Mouse (Mus musculus) hematopoietic stem cell, adult 5-6 weeks (primary cell): Measurements from ENCODE around the gene Hvcn1. TPM values are rescaled to one million over a fixed set of nuclear protein-coding genes. Genes with fewer than 3 reads are reported as not detected.

Experiments
- ATAC-seq, 2 experiments: fragments of 125-278 bp in 1 of 2; replicated peaks in 1 of 2; 2 replicates each; pipeline ENCODE4 v1.8.0; 2016 to 2017; ENCODE audit warnings: inconsistent platforms in 2 of 2, mild to moderate bottlenecking in 2 of 2, moderate number of reproducible peaks in 2 of 2, low read depth in 1 of 2, moderate TSS enrichment in 1 of 2; ENCODE audit not compliant: low FRiP score in 2 of 2, poor library complexity in 2 of 2, severe bottlenecking in 2 of 2, insufficient read depth in 1 of 2, low TSS enrichment in 1 of 2
- total RNA-seq: library from RNA; stranded (forward); fragments of 172-1452, 232-1000 nt; gene quantifications from 2 replicates; pipeline ENCODE4 v1.2.3, GENCODE M21; 2017

Hvcn1 gene
- total RNA-seq, 1 experiment from 2014 or later, result 9.6 TPM

- no peak for ATAC-seq
These were observed 74.3 kb downstream of the Hvcn1 start for GRCm38 (mm10) chr5:122280827-122281462.

DNA sequence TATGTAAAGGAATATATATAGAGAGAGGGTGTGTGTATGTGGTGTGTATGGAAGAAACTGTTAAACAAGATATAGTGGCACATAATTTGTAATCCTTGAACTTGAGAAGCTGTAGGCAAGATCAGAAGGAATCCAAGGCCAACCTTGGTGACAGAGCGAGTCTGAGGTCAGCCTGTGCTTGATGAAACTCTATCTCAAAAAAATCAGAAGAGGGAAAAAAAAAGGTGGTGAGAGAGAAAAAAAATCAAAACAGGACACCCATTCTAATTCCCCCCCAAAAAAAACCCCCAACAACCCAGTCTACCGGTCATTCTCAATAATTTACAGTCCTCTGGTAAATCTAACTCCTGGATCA lies 77.2 kb downstream of the Hvcn1 start:
- no peak for ATAC-seq

- peak; percentile 77 to 79 for ATAC-seq
These were observed 77.8 kb downstream of the Hvcn1 start, which contains the start of gene Pptc7 for GRCm38 (mm10) chr5:122284183-122285028. Gene Pptc7 (plus strand): TSS chr5:122284365.

DNA sequence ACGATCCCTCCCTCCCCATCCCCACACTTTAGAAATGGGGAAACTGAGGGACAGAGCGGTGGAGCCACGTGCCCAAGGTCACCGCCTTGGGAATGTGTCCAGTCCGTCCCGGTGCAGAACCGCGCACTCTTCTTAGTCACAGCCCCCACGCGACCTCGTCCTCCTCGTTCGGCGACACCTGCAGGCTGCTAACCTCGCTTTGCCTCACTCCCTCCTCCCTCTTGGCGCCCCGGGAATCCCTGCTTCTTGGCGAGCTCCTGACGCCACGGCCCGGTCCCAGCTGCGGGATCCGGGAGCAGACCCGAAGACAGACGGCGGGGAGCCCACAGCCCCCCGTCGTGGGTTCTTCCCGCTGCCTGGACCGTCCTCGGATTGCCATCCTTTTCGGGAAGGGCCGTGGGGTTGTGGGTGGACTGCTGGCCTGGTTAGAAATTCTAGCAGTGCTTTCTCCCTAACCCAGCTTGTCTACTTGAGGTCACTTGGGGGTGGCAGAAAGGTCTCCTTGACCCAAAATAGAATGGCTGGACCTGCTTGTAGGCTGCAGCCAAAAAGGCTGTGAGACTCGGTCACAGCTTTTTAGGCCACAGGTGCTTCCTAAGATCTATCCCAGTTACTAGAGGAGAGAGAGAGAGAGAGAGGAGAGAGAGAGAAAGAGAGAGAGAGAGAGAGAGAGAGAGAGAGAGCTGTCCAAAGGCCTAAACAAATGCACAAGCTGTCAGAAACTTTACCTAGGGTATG lies 78.6 kb downstream of the Hvcn1 start:
- ATAC-seq, result peak; percentile 33 to 37; a peak in 1 of 4 replicates

DNA sequence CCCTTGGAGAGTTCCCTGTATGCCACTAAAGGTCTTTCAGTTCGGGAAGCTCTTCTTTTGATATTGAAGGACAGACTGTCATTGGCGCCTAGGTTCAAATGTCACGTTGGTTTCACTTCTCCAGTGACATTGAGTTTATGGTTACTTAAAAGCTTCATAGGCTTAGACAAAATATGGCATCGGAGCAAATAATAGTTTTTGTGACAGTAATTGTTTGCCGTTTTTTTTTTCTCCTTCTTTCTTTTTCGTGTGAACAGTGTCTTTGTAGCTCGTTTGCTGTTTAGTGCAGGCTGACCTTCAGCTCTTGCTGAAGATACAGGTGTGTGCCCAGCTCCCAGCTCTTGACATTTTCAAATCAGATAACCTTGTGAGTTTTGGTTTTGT lies 79.2 kb downstream of the Hvcn1 start:
- ATAC-seq, result no peak

DNA sequence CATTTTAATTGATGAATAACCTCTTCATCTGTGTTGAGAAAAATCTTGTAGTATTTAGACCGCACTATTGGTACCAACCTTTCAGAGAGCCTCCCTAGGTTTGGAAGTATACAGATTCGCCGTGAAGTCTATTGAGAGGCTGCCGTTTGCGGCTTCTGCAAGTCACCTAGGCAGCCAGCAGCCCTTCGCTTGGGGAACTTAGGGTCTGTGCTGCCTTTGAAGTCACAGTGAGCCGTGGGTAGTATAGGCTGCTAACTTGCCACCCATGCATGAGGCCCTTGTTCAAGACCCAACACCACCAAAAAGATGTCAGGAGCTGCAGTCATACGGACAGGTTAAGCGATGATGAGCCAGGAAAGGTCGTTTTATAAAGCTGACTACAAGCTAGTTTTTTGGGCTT lies 79.6 kb downstream of the Hvcn1 start:
- ATAC-seq, result no peak

DNA sequence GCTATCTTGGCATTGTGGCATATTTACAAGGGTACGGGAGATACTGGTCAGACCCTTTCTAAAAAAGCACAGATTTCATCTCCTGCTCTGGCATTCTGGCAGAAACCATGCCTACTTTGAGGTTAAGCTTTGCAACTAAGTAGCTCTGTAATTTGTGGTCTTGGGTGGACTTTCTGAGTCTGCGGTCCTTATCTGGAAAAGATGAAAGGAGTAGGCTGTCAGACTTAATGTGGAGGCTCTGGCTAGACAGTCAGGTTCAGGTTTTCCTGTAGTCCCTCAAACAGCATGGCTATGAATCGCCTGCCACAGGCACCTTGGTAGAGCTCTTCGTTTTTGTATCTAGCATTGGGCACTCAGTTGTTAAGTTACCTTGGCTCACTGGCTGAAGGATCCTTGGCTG lies 80.4 kb downstream of the Hvcn1 start:
- ATAC-seq, result no peak

- ATAC-seq, result no peak
These were observed 81.7 kb downstream of the Hvcn1 start for GRCm38 (mm10) chr5:122288147-122288811.

- ATAC-seq, result no peak
These were observed 84.5 kb downstream of the Hvcn1 start for GRCm38 (mm10) chr5:122291149-122291548.

Other genes starting within 250 kb of the Hvcn1 start
- gene Cux2, start 156.7 kb upstream of the Hvcn1 start, total RNA-seq, result not detected in 2 replicates
- 3.9 TPM in 1 of 2 replicates, not detected in the other for gene Myl2, start 105.9 kb upstream of the Hvcn1 start, total RNA-seq
- 0.20 and 1.0 TPM in 2 replicates for gene Ccdc63, start 66.0 kb upstream of the Hvcn1 start, total RNA-seq
- gene Ppp1cc, start 48.5 kb upstream of the Hvcn1 start, total RNA-seq, result 202 and 213 TPM in 2 replicates
- gene Tctn1, start 57.7 kb downstream of the Hvcn1 start, total RNA-seq, result 7.1 and 12.2 TPM in 2 replicates
- 18.0 and 20.8 TPM in 2 replicates for gene Pptc7, start 77.6 kb downstream of the Hvcn1 start, total RNA-seq
- gene Rad9b, start 147.4 kb downstream of the Hvcn1 start, total RNA-seq, result 14.4 and 24.3 TPM in 2 replicates
- gene Vps29, start 147.6 kb downstream of the Hvcn1 start, total RNA-seq, result 57.3 and 63.2 TPM in 2 replicates
- gene Gpn3, start 165.1 kb downstream of the Hvcn1 start, total RNA-seq, result 36.6 and 50.0 TPM in 2 replicates
- gene Fam216a, start 165.6 kb downstream of the Hvcn1 start, total RNA-seq, result 45.0 and 52.0 TPM in 2 replicates
- gene Arpc3, start 185.1 kb downstream of the Hvcn1 start, total RNA-seq, result 691 and 855 TPM in 2 replicates
- gene Anapc7, start 214.9 kb downstream of the Hvcn1 start, total RNA-seq, result 38.1 and 50.9 TPM in 2 replicates